Mouse (Mus musculus): Measurements from ENCODE around the gene Phospho2. TPM values are rescaled to one million over a fixed set of nuclear protein-coding genes. Genes with fewer than 3 reads are reported as not detected.

Gene Phospho2
- polyA plus RNA-seq, 1 experiment from 2014 or later, result 37.8 TPM

DNA sequence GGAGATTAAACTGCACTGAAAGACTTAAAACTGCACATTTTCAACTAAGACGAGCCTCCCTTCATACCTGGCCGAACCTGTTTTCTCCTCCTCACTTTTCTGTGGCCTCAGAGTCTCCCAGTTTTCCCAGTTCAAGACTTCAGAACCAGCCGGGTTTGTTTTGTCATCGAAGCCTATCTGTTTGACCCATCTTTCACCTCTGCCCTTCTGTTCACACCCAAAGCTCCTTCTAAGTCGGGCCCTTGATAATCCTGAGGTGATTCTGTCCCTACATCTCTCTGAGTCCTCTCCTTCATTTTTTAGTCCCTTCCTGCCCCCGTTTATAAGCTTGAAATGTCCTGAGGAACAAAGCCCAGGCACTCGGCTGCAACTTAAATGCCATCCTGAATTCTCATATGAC lies 38.6 kb downstream of the Phospho2 start:
- Histone ChIP-seq H3K9ac (no peak overlapping the region; the same call in 1 of the 2 replicates), H3K36me3 (replicated peaks) (peaks cover 8% of the 10 kb centered on the region), H3K4me1 (peaks cover 38% of the 10 kb centered on the region), H3K9me3 (no peaks in the 10 kb centered on the region), H3K4me3 (no peak overlapping the region), H3K27ac (no peak overlapping the region), H3K27me3 (replicated peaks) (no peaks in the 10 kb centered on the region), H3K4me2 (no peak overlapping the region; the same call in 1 of the 2 replicates)
- ATAC-seq (replicated peaks), result no peak
- WGBS, result 33% methylated on average over 7 of the region's 7 CpGs

DNA sequence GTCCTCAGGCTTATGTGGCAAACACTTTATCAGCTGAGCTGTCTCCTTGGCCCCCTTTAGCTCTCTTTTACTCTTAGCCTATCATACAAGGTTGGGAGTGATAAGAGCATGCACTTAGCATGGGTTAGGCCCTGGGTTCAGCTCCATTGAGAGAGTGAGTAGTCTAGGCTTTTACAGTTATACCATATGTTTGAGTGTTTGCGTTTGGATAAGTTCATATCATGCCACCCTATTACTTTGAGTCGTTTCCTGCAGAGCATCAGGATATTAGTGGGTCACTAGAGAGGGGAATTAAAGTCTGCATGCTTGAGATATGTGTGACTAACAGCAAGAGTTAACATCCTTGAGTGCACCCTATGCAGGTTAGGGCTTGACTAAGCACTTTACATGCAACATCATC lies 40.3 kb downstream of the Phospho2 start:
- H3K4me1 ChIP-seq, result peaks cover 26% of the 10 kb centered on the region
- H3K27me3 ChIP-seq (replicated peaks), result no peaks in the 10 kb centered on the region
- no peak overlapping the region for H3K27ac ChIP-seq
- no peaks in the 10 kb centered on the region for H3K9me3 ChIP-seq
- H3K4me2 ChIP-seq, result no peak overlapping the region
- H3K36me3 ChIP-seq (replicated peaks), result peaks cover 21% of the 10 kb centered on the region
- ATAC-seq (replicated peaks), result no peak
- H3K9ac ChIP-seq, result no peak overlapping the region
- WGBS, result 85% methylated on average over 2 of the region's 2 CpGs
- H3K4me3 ChIP-seq, result no peak overlapping the region

DNA sequence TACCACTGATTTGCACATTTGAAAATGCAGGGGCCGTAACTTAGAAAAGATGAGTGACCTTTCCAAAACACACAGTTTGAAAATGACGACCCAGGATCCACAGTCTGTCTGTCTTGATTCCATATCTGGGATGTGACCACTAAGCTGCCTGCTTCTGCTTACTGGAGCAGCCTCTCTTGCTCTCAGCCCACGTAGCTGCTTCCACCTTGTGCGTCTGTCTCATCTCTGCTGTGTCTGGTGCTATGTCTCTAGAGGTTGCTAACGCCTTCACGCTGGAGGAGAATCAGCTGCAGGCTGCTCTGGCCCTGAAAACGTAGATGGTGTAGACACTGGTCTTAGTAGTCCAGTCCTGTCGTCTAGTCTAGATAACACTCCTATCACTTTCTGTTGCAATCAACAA lies 40.7 kb downstream of the Phospho2 start:
- Histone ChIP-seq H3K4me1 (peaks cover 22% of the 10 kb centered on the region), H3K9me3 (no peaks in the 10 kb centered on the region), H3K36me3 (replicated peaks) (peaks cover 22% of the 10 kb centered on the region), H3K4me3 (no peak overlapping the region), H3K4me2 (no peak overlapping the region), H3K27me3 (replicated peaks) (no peaks in the 10 kb centered on the region), H3K27ac (no peak overlapping the region), H3K9ac (no peak overlapping the region)
- no peak for ATAC-seq (replicated peaks)
- 87% methylated on average over 8 of the region's 8 CpGs for WGBS

DNA sequence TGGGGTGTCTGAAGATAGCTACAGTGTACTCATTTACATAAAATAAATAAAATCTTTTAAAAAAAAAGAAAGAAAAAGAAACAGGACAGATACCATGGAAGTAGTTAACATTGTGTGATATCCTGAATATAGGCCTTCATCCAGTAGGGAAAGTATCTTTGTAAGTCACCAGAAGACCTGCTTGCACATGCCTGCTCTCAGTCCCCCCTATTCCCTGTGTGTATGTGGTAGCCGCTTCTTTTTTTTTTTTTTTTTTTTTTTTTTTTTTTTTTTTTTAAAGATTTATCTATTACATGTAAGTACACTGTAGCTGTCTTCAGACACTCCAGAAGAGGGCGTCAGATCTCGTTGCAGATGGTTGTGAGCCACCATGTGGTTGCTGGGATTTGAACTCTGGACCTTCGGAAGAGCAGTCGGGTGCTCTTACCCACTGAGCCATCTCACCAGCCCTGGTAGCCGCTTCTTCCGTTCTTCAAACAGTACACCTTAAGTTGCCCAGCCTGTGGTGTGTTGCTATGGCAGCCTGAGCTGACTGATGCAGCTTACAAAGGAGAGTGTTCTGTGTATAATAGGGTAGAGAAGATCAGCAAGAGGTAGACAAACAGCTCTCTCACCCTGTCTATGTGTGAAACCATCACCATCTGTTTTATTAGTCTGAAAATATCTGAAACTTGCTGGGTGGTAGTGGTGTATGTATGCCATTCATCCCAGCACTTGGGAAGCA lies 48.0 kb downstream of the Phospho2 start:
- ATAC-seq (replicated peaks), result no peak

DNA sequence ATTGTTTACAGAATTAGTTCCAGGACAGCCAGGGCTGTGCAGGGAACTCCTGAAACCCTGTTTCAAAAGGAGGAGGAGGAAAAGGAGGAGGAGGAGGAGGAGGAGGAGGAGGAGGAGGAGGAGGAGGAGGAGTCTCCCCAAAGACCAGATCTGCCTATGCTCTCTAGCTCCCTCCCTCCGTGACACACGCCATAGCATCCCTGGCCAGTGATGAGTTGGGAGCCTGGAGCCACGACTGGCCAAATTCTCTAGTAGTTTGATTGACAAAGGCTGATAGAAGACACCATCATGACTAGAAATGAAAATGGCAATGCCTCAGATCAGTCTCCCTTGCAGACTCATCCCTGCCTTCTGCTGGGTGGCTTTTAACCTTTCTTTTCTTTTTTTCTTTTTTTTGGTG lies 48.6 kb downstream of the Phospho2 start:
- ATAC-seq (replicated peaks), result no peak
- no peak overlapping the region for H3K4me2 ChIP-seq
- H3K27ac ChIP-seq, result no peak overlapping the region
- H3K9ac ChIP-seq, result no peak overlapping the region
- H3K36me3 ChIP-seq (replicated peaks), result peaks cover 18% of the 10 kb centered on the region
- H3K4me1 ChIP-seq, result no peaks in the 10 kb centered on the region
- H3K9me3 ChIP-seq, result no peaks in the 10 kb centered on the region
- WGBS, result 26% methylated on average over 3 of the region's 3 CpGs
- no peak overlapping the region for H3K4me3 ChIP-seq
- no peaks in the 10 kb centered on the region for H3K27me3 ChIP-seq (replicated peaks)

More for the DNA sequence above, 48.0 kb downstream of the Phospho2 start:
- Histone ChIP-seq H3K27ac (no peak overlapping the region), H3K27me3 (replicated peaks) (no peaks in the 10 kb centered on the region), H3K9me3 (no peaks in the 10 kb centered on the region), H3K36me3 (replicated peaks) (peaks cover 20% of the 10 kb centered on the region), H3K4me2 (no peak overlapping the region), H3K4me3 (no peak overlapping the region), H3K9ac (no peak overlapping the region), H3K4me1 (no peaks in the 10 kb centered on the region)
- 74% methylated on average over 7 of the region's 7 CpGs for WGBS

DNA sequence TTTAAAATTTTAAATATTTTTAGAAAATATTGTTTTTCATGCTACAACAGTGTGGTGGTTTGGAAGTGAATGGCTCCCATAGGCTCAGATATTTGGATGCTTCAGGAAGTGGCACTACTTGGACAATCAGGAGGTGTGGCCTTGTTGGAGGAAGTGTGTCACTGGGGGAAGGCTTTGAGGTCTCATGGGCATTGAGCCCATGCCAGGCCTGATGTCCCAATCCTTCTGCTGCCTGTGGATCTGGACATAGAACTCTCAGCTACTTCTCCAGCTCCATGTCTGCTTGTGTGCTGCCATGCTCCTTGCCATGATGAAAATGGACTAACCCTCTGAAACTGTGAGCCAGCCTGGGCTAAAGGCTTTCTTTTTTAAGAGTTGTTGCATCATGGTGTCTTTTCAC lies 49.3 kb downstream of the Phospho2 start:
- no peak overlapping the region for H3K27ac ChIP-seq
- H3K9ac ChIP-seq, result no peak overlapping the region
- ATAC-seq (replicated peaks), result no peak
- H3K4me3 ChIP-seq, result no peak overlapping the region
- no peaks in the 10 kb centered on the region for H3K27me3 ChIP-seq (replicated peaks)
- no peaks in the 10 kb centered on the region for H3K4me1 ChIP-seq
- H3K4me2 ChIP-seq, result no peak overlapping the region
- H3K36me3 ChIP-seq (replicated peaks), result peaks cover 13% of the 10 kb centered on the region
- no peaks in the 10 kb centered on the region for H3K9me3 ChIP-seq

DNA sequence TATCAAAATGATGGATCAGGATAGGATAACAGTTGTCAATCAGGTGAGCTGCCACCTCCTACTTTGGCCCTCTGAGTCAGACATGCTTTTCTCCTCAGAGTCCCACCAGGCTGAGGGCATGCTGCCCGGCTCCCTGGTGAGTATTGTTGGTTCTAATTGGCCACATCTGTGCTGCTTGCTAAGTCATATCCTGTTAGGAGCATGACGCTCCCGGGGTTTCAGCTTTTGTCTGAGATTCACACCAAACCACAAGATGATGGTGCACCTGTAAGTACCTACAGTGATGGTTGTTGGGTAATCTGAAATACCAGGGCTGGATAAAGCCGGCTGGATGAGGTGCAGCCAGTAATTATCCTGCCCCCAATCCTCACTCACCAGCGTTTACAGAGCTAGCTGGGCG lies 50.8 kb downstream of the Phospho2 start:
- 25% methylated on average over 6 of the region's 6 CpGs for WGBS
- no peak overlapping the region for H3K4me3 ChIP-seq
- no peak overlapping the region for H3K27ac ChIP-seq
- peaks cover 5% of the 10 kb centered on the region for H3K36me3 ChIP-seq (replicated peaks)
- 0 out of 2 replicates have a peak, but pooled peaks have one; percentile 27 for ATAC-seq (replicated peaks)
- H3K4me1 ChIP-seq, result no peaks in the 10 kb centered on the region
- no peaks in the 10 kb centered on the region for H3K9me3 ChIP-seq
- H3K9ac ChIP-seq, result no peak overlapping the region
- no peaks in the 10 kb centered on the region for H3K27me3 ChIP-seq (replicated peaks)
- H3K4me2 ChIP-seq, result no peak overlapping the region

DNA sequence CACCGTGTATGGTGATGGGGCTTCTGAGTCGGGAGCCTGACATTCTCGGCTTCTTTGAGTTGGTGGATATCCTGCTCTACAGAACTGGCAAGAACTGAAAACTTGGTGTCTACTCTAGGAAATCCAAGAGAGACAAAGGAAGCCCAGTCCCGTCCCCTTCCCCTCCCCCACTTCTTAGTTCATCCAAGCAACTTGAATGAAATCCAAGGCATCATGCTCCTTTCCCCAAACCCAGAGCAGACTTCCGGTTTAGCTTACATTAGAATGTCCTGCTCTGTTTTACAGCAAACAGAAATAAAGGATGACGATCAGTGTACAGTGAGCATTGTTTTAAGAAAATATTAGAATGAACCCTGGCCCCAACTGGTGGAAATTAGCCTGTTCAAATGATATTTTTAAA lies 59.8 kb downstream of the Phospho2 start:
- Histone ChIP-seq H3K27ac (no peak overlapping the region), H3K4me1 (no peaks in the 10 kb centered on the region), H3K9me3 (no peaks in the 10 kb centered on the region), H3K27me3 (replicated peaks) (no peaks in the 10 kb centered on the region), H3K4me3 (no peak overlapping the region), H3K4me2 (no peak overlapping the region), H3K9ac (no peak overlapping the region), H3K36me3 (replicated peaks) (no peaks in the 10 kb centered on the region)
- ATAC-seq (replicated peaks), result no peak
- WGBS, result 68% methylated on average over 6 of the region's 6 CpGs

Other genes with a start within 250 kb of the Phospho2 start
- gene Lrp2, start 203.6 kb upstream of the Phospho2 start, polyA plus RNA-seq (2015; fragmentation: Nextera tagmentation; extraction: Ambion mirVana), result 1.2 TPM in 2 replicates
- gene Bbs5, start 142.5 kb upstream of the Phospho2 start, polyA plus RNA-seq (2015; fragmentation: Nextera tagmentation; extraction: Ambion mirVana), result 20.3 and 25.2 TPM in 2 replicates
- 0.23 and 0.37 TPM in 2 replicates for gene Klhl41, start 119.5 kb upstream of the Phospho2 start, polyA plus RNA-seq (2015; fragmentation: Nextera tagmentation; extraction: Ambion mirVana)
- 15.8 and 17.0 TPM in 2 replicates for gene Fastkd1, start 76.1 kb upstream of the Phospho2 start, polyA plus RNA-seq (2015; fragmentation: Nextera tagmentation; extraction: Ambion mirVana)
- 120 and 125 TPM in 2 replicates for gene Ppig, start 67.1 kb upstream of the Phospho2 start, polyA plus RNA-seq (2015; fragmentation: Nextera tagmentation; extraction: Ambion mirVana)
- gene Ccdc173, start within 50 bp of the Phospho2 start, polyA plus RNA-seq (2015; fragmentation: Nextera tagmentation; extraction: Ambion mirVana), result 2.8 and 2.9 TPM in 2 replicates
- gene Klhl23, start 32.3 kb downstream of the Phospho2 start, polyA plus RNA-seq (2015; fragmentation: Nextera tagmentation; extraction: Ambion mirVana), result 88.0 and 94.6 TPM in 2 replicates
- gene Ssb, start 71.9 kb downstream of the Phospho2 start, polyA plus RNA-seq (2015; fragmentation: Nextera tagmentation; extraction: Ambion mirVana), result 259 and 271 TPM in 2 replicates
- gene Mettl5, start 96.0 kb downstream of the Phospho2 start, polyA plus RNA-seq (2015; fragmentation: Nextera tagmentation; extraction: Ambion mirVana), result 24.2 and 27.1 TPM in 2 replicates
- gene Ubr3, start 107.6 kb downstream of the Phospho2 start, polyA plus RNA-seq (2015; fragmentation: Nextera tagmentation; extraction: Ambion mirVana), result 19.2 and 19.8 TPM in 2 replicates
- gene Myo3b, start 249.5 kb downstream of the Phospho2 start, polyA plus RNA-seq (2015; fragmentation: Nextera tagmentation; extraction: Ambion mirVana), result 0.24 and 0.41 TPM in 2 replicates